Mouse (Mus musculus) kidney, adult 9 months (tissue): ENCODE measurements around the gene Gpr156.
"Not testable (repeated sequence)": the region's sequence is repeated elsewhere in the genome, so short reads cannot be mapped to it uniquely, and the experiment has no call there.

Source experiments
- DNase-seq: peaks from one replicate; pipeline ENCODE4 v3.0.0; 2022

Gene Gpr156

GRCm38 (mm10) chr16:37963331-37964281 is 47.3 kb downstream of the Gpr156 start:
- peak; percentile 74 for DNase-seq

GRCm38 (mm10) chr16:37964380-37965070 is 48.2 kb downstream of the Gpr156 start:
- peak; percentile 67 for DNase-seq

GRCm38 (mm10) chr16:37966871-37967270 is 50.6 kb downstream of the Gpr156 start:
- DNase-seq, result no peak

- DNase-seq, result no peak
Observed at GRCm38 (mm10) chr16:37967415-37967814, 51.1 kb downstream of the Gpr156 start.

- DNase-seq, result no peak
Observed at GRCm38 (mm10) chr16:37971522-37971921, 55.2 kb downstream of the Gpr156 start.

GRCm38 (mm10) chr16:37972357-37972756 is 56.1 kb downstream of the Gpr156 start:
- DNase-seq, result no peak

GRCm38 (mm10) chr16:37973239-37973638 is 56.9 kb downstream of the Gpr156 start:
- not testable (repeated sequence) for DNase-seq

GRCm38 (mm10) chr16:37973855-37974519 is 57.7 kb downstream of the Gpr156 start:
- peak; percentile 23 for DNase-seq

- DNase-seq, result peak; percentile 61
Observed at GRCm38 (mm10) chr16:37974520-37975340, 58.4 kb downstream of the Gpr156 start.

GRCm38 (mm10) chr16:37981907-37982306 is 65.6 kb downstream of the Gpr156 start:
- DNase-seq, result no peak

GRCm38 (mm10) chr16:37988211-37988865 is 72.0 kb downstream of the Gpr156 start:
- no peak for DNase-seq

- DNase-seq, result no peak
Observed at GRCm38 (mm10) chr16:37989796-37990195, 73.5 kb downstream of the Gpr156 start.

- DNase-seq, result peak; percentile 32
Observed at GRCm38 (mm10) chr16:37990553-37991344, 74.5 kb downstream of the Gpr156 start.

- no peak for DNase-seq
Observed at GRCm38 (mm10) chr16:37992806-37993205, 76.5 kb downstream of the Gpr156 start.

GRCm38 (mm10) chr16:37994647-37995046 is 78.4 kb downstream of the Gpr156 start:
- DNase-seq, result peak; percentile 74

- no peak for DNase-seq
Observed at GRCm38 (mm10) chr16:37997771-37998170, 81.5 kb downstream of the Gpr156 start.

- DNase-seq, result no peak
Observed at GRCm38 (mm10) chr16:37999762-38000161, 83.5 kb downstream of the Gpr156 start.

GRCm38 (mm10) chr16:38000178-38000577 is 83.9 kb downstream of the Gpr156 start:
- DNase-seq, result no peak

GRCm38 (mm10) chr16:38001766-38002165 is 85.5 kb downstream of the Gpr156 start:
- DNase-seq, result no peak

- no peak for DNase-seq
Observed at GRCm38 (mm10) chr16:38002485-38002884, 86.2 kb downstream of the Gpr156 start.

- DNase-seq, result no peak
Observed at GRCm38 (mm10) chr16:38004486-38005020, 88.3 kb downstream of the Gpr156 start.
